In the genomic region with DNA sequence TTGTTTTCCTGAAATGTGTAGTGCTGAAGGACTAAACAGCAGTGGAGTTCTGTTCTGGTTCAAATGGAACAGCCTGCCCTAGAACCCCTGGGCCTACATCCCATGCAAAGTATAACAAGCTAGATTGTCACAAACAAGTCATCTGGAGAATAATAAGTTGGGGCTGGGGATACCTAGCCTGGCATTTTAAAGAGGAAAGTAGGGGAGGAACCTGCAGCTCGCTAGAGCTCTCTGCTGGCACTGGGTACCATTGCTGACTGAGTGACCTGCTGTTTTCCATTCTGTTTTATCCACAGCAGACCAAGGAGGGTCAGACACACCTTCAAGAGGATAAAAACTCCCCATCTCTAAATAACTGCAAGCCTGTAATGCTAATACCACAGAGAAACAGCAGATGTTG, we compare ENCODE assay signal across 1 mouse cellular context.
TF ChIP-seq lines count a peak whose summit lies in the region.

No protein-coding gene starts in this region.

TF ChIP-seq in MEL, 35 proteins besides CTCF, POLR2A, EP300 and RAD21 (continued from another document):
- TF ChIP-seq BHLHE40 (IDR thresholded peaks at IDR 0.05; ENCODE audit: borderline replicate concordance, low read depth, low read length) (no peak), CHD1 (IDR thresholded peaks at IDR 0.05; ENCODE audit: low read depth, low read length) (no peak), MYB (IDR thresholded peaks at IDR 0.05; ENCODE audit: low read depth, low read length) (no peak), USF2 (IDR thresholded peaks at IDR 0.05; ENCODE audit: borderline replicate concordance in 1 of 2, insufficient read depth in 1 of 2, low read depth in 1 of 2, low read length in 2 of 2) (no peak), ELF1 (IDR thresholded peaks at IDR 0.05; ENCODE audit: low read depth, low read length) (no peak), POLR2AphosphoS2 (IDR thresholded peaks at IDR 0.05; ENCODE audit: low read length) (no peak), ZNF384 (IDR thresholded peaks at IDR 0.05; ENCODE audit: low read depth, low read length) (peak; percentile 72), ZC3H11A (IDR thresholded peaks at IDR 0.05; ENCODE audit: low read depth, low read length) (peak; percentile 62), MAFK (IDR thresholded peaks at IDR 0.05; ENCODE audit: borderline replicate concordance, low read depth, low read length) (no peak), UBTF (IDR thresholded peaks at IDR 0.05; ENCODE audit: borderline replicate concordance, insufficient read depth, low read depth, low read length) (no peak), MAZ (IDR thresholded peaks at IDR 0.05; ENCODE audit: low read depth, low read length) (0 out of 2 replicates have a peak, but pooled peaks have one; percentile 35), POLR2AphosphoS5 (IDR thresholded peaks at IDR 0.05; ENCODE audit: borderline replicate concordance, low read depth, low read length) (no peak), MXI1 (IDR thresholded peaks at IDR 0.05; ENCODE audit: low read depth, low read length) (peak; percentile 36; the same call in 1 of the 2 replicates), TAL1 (IDR thresholded peaks at IDR 0.05; ENCODE audit: low read length) (no peak), SIN3A (IDR thresholded peaks at IDR 0.05; ENCODE audit: low read length) (0 out of 2 replicates have a peak, but pooled peaks have one; percentile 43), RCOR1 (IDR thresholded peaks at IDR 0.05; ENCODE audit: low read depth, low read length) (no peak), GABPA (IDR thresholded peaks at IDR 0.05; ENCODE audit: low read depth, low read length) (no peak), TCF12 (IDR thresholded peaks at IDR 0.05; ENCODE audit: low read depth, low read length) (no peak), ZMIZ1 (IDR thresholded peaks at IDR 0.05; ENCODE audit: low read depth, low read length) (no peak), MAX (IDR thresholded peaks at IDR 0.05; ENCODE audit: low read length) (no peak), NELFE (IDR thresholded peaks at IDR 0.05; ENCODE audit: low read depth, low read length) (no peak), ZKSCAN1 (IDR thresholded peaks at IDR 0.05; ENCODE audit: low read depth, low read length) (no peak), MYC (IDR thresholded peaks at IDR 0.05; ENCODE audit: low read depth, low read length) (no peak), TBP (IDR thresholded peaks at IDR 0.05; ENCODE audit: low read depth, low read length) (no peak), GATA1 (IDR thresholded peaks at IDR 0.05; ENCODE audit: low read depth, low read length) (no peak), CHD2 (IDR thresholded peaks at IDR 0.05; ENCODE audit: low read length) (no peak), E2F4 (IDR thresholded peaks at IDR 0.05; ENCODE audit: borderline replicate concordance, low read depth, low read length) (no peak), NRF1 (IDR thresholded peaks at IDR 0.05; ENCODE audit: insufficient read depth, low read depth, low read length, poor library complexity, severe bottlenecking) (no peak), HCFC1 (IDR thresholded peaks at IDR 0.05; ENCODE audit: low read depth, low read length) (0 out of 2 replicates have a peak, but pooled peaks have one; percentile 15), KAT2A (conservative IDR thresholded peaks at IDR 0.05; ENCODE audit: low read depth, low read length) (no peak)
